8 mouse cellular contexts compared by ENCODE assay signal in the genomic region with DNA sequence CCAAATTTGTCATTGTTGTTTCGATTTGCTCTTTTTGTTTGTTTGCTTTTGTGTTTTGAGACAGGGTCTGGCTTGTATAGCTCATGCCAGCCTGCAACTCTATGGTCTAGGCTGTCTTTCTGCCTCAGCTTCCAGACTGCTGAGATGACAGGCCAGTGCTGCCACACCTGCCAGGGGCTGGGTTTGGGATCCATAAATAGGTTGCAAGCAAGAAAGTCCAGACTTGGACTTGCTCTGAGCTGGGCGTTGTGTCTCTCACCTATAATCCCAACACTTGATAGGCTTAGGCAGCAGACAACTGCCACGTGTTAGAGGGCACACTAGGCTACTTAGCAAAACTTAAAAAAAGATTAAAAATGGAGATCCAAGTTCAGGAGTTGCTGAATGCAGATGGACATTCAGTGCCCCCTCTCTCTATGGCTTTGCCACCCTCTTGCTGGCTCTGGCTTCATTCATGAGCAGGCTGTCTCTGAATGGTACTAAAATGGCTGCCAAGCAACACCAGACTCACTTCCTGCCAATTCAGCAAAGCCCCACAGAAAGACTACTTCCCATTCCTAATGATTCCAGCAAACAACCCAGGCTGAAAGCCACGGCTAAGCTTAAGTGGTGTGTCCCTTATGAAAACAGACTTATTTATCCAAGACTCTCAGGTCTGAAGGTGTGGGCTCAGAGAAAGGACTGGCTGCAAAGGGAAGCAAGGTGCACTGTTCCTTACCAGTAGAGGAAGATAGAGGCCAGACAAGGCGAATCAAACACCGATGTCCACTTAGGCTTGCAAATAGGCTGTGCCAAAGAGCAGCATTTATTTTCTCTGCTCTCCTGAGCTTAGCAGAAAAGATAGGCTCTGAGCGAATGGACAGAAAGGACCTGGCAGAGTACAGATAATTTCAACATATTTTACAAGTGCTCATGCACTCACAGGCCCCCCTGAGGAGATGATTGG. TPM values are rescaled to one million over a fixed set of nuclear protein-coding genes. Genes with fewer than 3 reads are reported as not detected.
DNase-seq lines count a peak whose midpoint lies in the region; ATAC-seq and TF ChIP-seq lines count a peak whose summit lies in the region.

No protein-coding gene starts in this region.

- H3K9me3 ChIP-seq in ES-E14 (ENCODE audit: control insufficient read depth, insufficient read depth, low read depth, low read length): no peaks in the 10 kb centered on the region
- no peaks in the 10 kb centered on the region for H3K9me3 ChIP-seq in intestine, embryonic 15.5 days

- H3K9ac ChIP-seq in ES-E14 (ENCODE audit: insufficient read depth, low read depth, low read length, poor library complexity, severe bottlenecking): peak overlapping the region; percentile 46; the same call in 1 of the 2 replicates
- H3K9ac ChIP-seq in intestine, embryonic 15.5 days: no peak overlapping the region

- H3K27me3 ChIP-seq in intestine, embryonic 15.5 days (replicated peaks): no peaks in the 10 kb centered on the region

- ATAC-seq in intestine, embryonic 15.5 days: no peak

- 73% methylated on average over 7 of the region's 7 CpGs for WGBS in intestine, embryonic 15.5 days

- DNase-seq in adrenal gland, adult 2 months: peak; percentile 14
- DNase-seq in adrenal gland, postnatal 14 days: no peak
- peak; percentile 63 for DNase-seq in layer of hippocampus, adult 11-12 months (ENCODE audit: low spot score)
- no peak for DNase-seq in layer of hippocampus, adult 9-10 months (ENCODE audit: low spot score)
- no peak for DNase-seq in ES-E14 (ENCODE audit: low read depth, low spot score)
- peak; percentile 70 for DNase-seq in gastrocnemius, postnatal 25 days
- no peak for DNase-seq in adrenal gland, postnatal 25 days

- H3K4me2 ChIP-seq in intestine, embryonic 15.5 days (replicated peaks): no peak overlapping the region

- H3K36me3 ChIP-seq in ES-E14 (ENCODE audit: control insufficient read depth, insufficient read depth, low read length, poor library complexity, severe bottlenecking): peaks cover 20% of the 10 kb centered on the region
- no peaks in the 10 kb centered on the region for H3K36me3 ChIP-seq in intestine, embryonic 15.5 days

- in situ Hi-C loops in ES-E14 (cut with MboI; ENCODE audit: low sequenced_read_pairs in 2 of 2, unreplicated experiment in 2 of 2): no loop called here

- H3K27ac ChIP-seq in ES-E14 (ENCODE audit: insufficient read depth, low read depth, low read length, poor library complexity, severe bottlenecking): peak overlapping the region; percentile 97; the same call in 1 of the 2 replicates
- H3K27ac ChIP-seq in intestine, embryonic 15.5 days: no peak overlapping the region

- peak overlapping the region; percentile 38 to 49 for H3K4me3 ChIP-seq in ES-E14 (ENCODE audit: insufficient read depth in 1 of 2, low read depth in 1 of 2, low read length in 2 of 2, poor library complexity in 1 of 2, severe bottlenecking in 1 of 2)
- no peak overlapping the region for H3K4me3 ChIP-seq in intestine, embryonic 15.5 days (replicated peaks)

- peaks cover 14 to 28% of the 10 kb centered on the region in 2 experiments for H3K4me1 ChIP-seq in ES-E14 (ENCODE audit: control insufficient read depth in 2 of 2, insufficient read depth in 2 of 2, low read length in 2 of 2, poor library complexity in 1 of 2)
- H3K4me1 ChIP-seq in intestine, embryonic 15.5 days (replicated peaks): peaks cover 5% of the 10 kb centered on the region

TF ChIP-seq in ES-E14, 5 proteins besides CTCF, POLR2A, EP300 and RAD21:
- no peak for TF ChIP-seq MAFK (IDR thresholded peaks at IDR 0.05; ENCODE audit: insufficient read depth, low read depth, low read length)
- TF ChIP-seq ZNF384 (IDR thresholded peaks at IDR 0.05; ENCODE audit: low read depth, low read length): no peak
- no peak for TF ChIP-seq ZC3H11A (IDR thresholded peaks at IDR 0.05; ENCODE audit: borderline replicate concordance, low read depth, low read length)
- TF ChIP-seq HCFC1 (IDR thresholded peaks at IDR 0.05; ENCODE audit: borderline replicate concordance, insufficient read depth, low read length): no peak
- TF ChIP-seq CHD2 (IDR thresholded peaks at IDR 0.05; ENCODE audit: low read depth, low read length): no peak
TF ChIP-seq in ES-E14: peak in this region for 0.

RNA-seq across cellular contexts. Expression of a gene that starts 8.7 kb away (rescaled TPM):
- 10 to 100 TPM; 75.8 to 85.6 TPM for total RNA-seq in adrenal gland, adult 2 months (2021)
- polyA plus RNA-seq in adrenal gland, adult 2 months (2012; rRNA removed): 64.4 and 66.5 TPM in 2 replicates
- total RNA-seq in adrenal gland, postnatal 14 days (2021): 104 and 116 TPM in 2 replicates
- 90.8 and 173 TPM in 2 replicates for total RNA-seq in ES-E14 (2012; rRNA removed)
- 100 to 1,000 TPM in 1 of 2 experiments, 10 to 100 TPM in 1; 98.1 to 101 TPM for total RNA-seq in gastrocnemius, postnatal 25 days (2021)
- 3.9 and 4.6 TPM in 2 replicates for polyA plus RNA-seq in intestine, embryonic 15.5 days (2015; fragmentation: Nextera tagmentation; extraction: Ambion mirVana)
- 72.2 and 72.8 TPM in 2 replicates for total RNA-seq in adrenal gland, postnatal 25 days (2021)

Comparison
In these comparisons a context has a peak if more than half of its experiments do, and no peak if none do; other contexts are left out.
1. DNase-seq: peak in adrenal gland, adult 2 months (single experiment), layer of hippocampus, adult 11-12 months (single experiment) and gastrocnemius, postnatal 25 days (single experiment); none in adrenal gland, postnatal 14 days (single experiment), layer of hippocampus, adult 9-10 months (single experiment), ES-E14 (single experiment) and adrenal gland, postnatal 25 days (single experiment).